Mouse (Mus musculus): ENCODE results near the gene F12. TPM values are rescaled to one million over a fixed set of nuclear protein-coding genes. Genes with fewer than 3 reads are reported as not detected.

Gene F12
- total and polyA plus RNA-seq, 3 experiments = not detected

- TF ChIP-seq IRF4 (IDR thresholded peaks at IDR 0.05; ENCODE audit: low read depth, low read length) (no peak), MYC (IDR thresholded peaks at IDR 0.05; ENCODE audit: low read depth, low read length) (no peak), NELFE (IDR thresholded peaks at IDR 0.05; ENCODE audit: low read depth, low read length) (no peak), SMC3 (IDR thresholded peaks at IDR 0.05; ENCODE audit: low read depth, low read length) (no peak), PAX5 (IDR thresholded peaks at IDR 0.05; ENCODE audit: low read length) (no peak), EP300 (IDR thresholded peaks at IDR 0.05; ENCODE audit: low read length) (no peak), TBP (conservative IDR thresholded peaks at IDR 0.05; ENCODE audit: low read depth, low read length) (no peak), ZMIZ1 (IDR thresholded peaks at IDR 0.05; ENCODE audit: low read depth, low read length) (no peak)
- dilution Hi-C loops (cut with MboI; ENCODE audit: extremely low pct_ligation_motif_present, extremely low pct_unique_long_range_greater_than_20kb, low sequenced_read_pairs) (no loop called here), in situ Hi-C loops (cut with MboI; ENCODE audit: low pct_ligation_motif_present, low pct_unique_long_range_greater_than_20kb, low sequenced_read_pairs) (no loop called here)
- Histone ChIP-seq H3K9me3 (replicated peaks; ENCODE audit: low read length) (no peaks in the 10 kb centered on the region), H3K4me3 (replicated peaks in 1 of 3; ENCODE audit: low read depth in 2 of 3, low read length in 2 of 3, poor library complexity in 1 of 3) (no peak overlapping the region), H3K27me3 (replicated peaks) (peaks cover 37% of the 10 kb centered on the region), H3K4me1 (ENCODE audit: control insufficient read depth in 1 of 2, insufficient read depth in 2 of 2) (no peaks in the 10 kb centered on the region; a peak in 1 of 4 replicates), H3K36me3 (replicated peaks in 1 of 2; ENCODE audit: control insufficient read depth in 1 of 2, insufficient read depth in 1 of 2, low read length in 1 of 2) (no peaks in the 10 kb centered on the region), H3K79me2 (replicated peaks; ENCODE audit: control insufficient read depth, extremely low read depth, insufficient read depth, poor library complexity, severe bottlenecking) (no peaks in the 10 kb centered on the region), H3K9ac (ENCODE audit: insufficient read depth, low read depth) (no peak overlapping the region), H3K27ac (ENCODE audit: insufficient read depth, low read depth) (no peak overlapping the region), H3K4me2 (ENCODE audit: insufficient read depth, low read depth, poor library complexity, severe bottlenecking) (no peak overlapping the region)
- DNase-seq (ENCODE audit: extremely low read depth) = no peak
Observed at GRCm38 (mm10) chr13:55411826-55412225, 14.8 kb downstream of the F12 start.

- dilution Hi-C loops (cut with MboI; ENCODE audit: extremely low pct_ligation_motif_present, extremely low pct_unique_long_range_greater_than_20kb, low sequenced_read_pairs) (no loop called here), in situ Hi-C loops (cut with MboI; ENCODE audit: low pct_ligation_motif_present, low pct_unique_long_range_greater_than_20kb, low sequenced_read_pairs) (loop anchor here (5.0 kb wide), 1 partner anchor 114 kb away; no protein-coding TSS in a partner anchor)
- H3K4me2 ChIP-seq (ENCODE audit: insufficient read depth, low read depth, poor library complexity, severe bottlenecking) = no peak overlapping the region
- peaks cover 48% of the 10 kb centered on the region for H3K27me3 ChIP-seq (replicated peaks)
- no peaks in the 10 kb centered on the region for H3K9me3 ChIP-seq (replicated peaks; ENCODE audit: low read length)
- H3K9ac ChIP-seq (ENCODE audit: insufficient read depth, low read depth) = no peak overlapping the region
- H3K36me3 ChIP-seq (replicated peaks in 1 of 2; ENCODE audit: control insufficient read depth in 1 of 2, insufficient read depth in 1 of 2, low read length in 1 of 2) = no peaks in the 10 kb centered on the region
- TF ChIP-seq RCOR1 (conservative IDR thresholded peaks at IDR 0.05; ENCODE audit: low read depth, low read length) (no peak), IRF4 (IDR thresholded peaks at IDR 0.05; ENCODE audit: low read depth, low read length) (no peak), ZNF384 (IDR thresholded peaks at IDR 0.05; ENCODE audit: low read depth, low read length) (no peak), MXI1 (IDR thresholded peaks at IDR 0.05; ENCODE audit: low read depth, low read length) (no peak), MAZ (IDR thresholded peaks at IDR 0.05; ENCODE audit: low read depth, low read length) (no peak), TBP (conservative IDR thresholded peaks at IDR 0.05; ENCODE audit: low read depth, low read length) (no peak), GABPA (IDR thresholded peaks at IDR 0.05; ENCODE audit: insufficient replicate concordance, low read depth, low read length) (no peak), PAX5 (IDR thresholded peaks at IDR 0.05; ENCODE audit: low read length) (no peak)
- no peak for DNase-seq (ENCODE audit: extremely low read depth)
- no peaks in the 10 kb centered on the region for H3K79me2 ChIP-seq (replicated peaks; ENCODE audit: control insufficient read depth, extremely low read depth, insufficient read depth, poor library complexity, severe bottlenecking)
- H3K4me3 ChIP-seq (replicated peaks in 1 of 3; ENCODE audit: low read depth in 2 of 3, low read length in 2 of 3, poor library complexity in 1 of 3) = no peak overlapping the region
- H3K4me1 ChIP-seq (ENCODE audit: control insufficient read depth in 1 of 2, insufficient read depth in 2 of 2) = peaks cover 7 to 24% of the 10 kb centered on the region in 2 experiments; a peak in 3 of 4 replicates
- no peak overlapping the region for H3K27ac ChIP-seq (ENCODE audit: insufficient read depth, low read depth)
Observed at GRCm38 (mm10) chr13:55408546-55409120, 18.0 kb downstream of the F12 start.

Data from CH12.LX (cell line).